Mouse (Mus musculus) G1E (cell line): Measurements from ENCODE around the gene Pdzd2. TPM values are rescaled to one million over a fixed set of nuclear protein-coding genes. Genes with fewer than 3 reads are reported as not detected.
A peak's percentile ranks its signal among the peaks of the same experiment; 100 is the strongest.

Experiments used
- ATAC-seq: 2 replicates; pipeline ENCODE4 v1.8.0; 2016; ENCODE audit warnings: mild to moderate bottlenecking; ENCODE audit not compliant: insufficient number of reproducible peaks, poor library complexity, low FRiP score, severe bottlenecking; ENCODE audit errors: extremely low read depth
- DNase-seq: peaks from one replicate; pipeline ENCODE4 v3.0.0; 2012; ENCODE audit warnings: low spot score
- H3K27me3 ChIP-seq: 2 replicates; pipeline ENCODE4 v1.6.1; 2012; ENCODE audit warnings: mild to moderate bottlenecking, low read length, inconsistent platforms; ENCODE audit not compliant: insufficient read depth
- H3K36me3 ChIP-seq: replicated peaks from 2 replicates; pipeline ENCODE3; 2012; ENCODE audit warnings: mild to moderate bottlenecking, inconsistent platforms
- H3K4me1 ChIP-seq: 2 replicates; pipeline ENCODE4 v1.6.1; 2012; ENCODE audit warnings: low read depth, low read length, inconsistent platforms, mixed read lengths; ENCODE audit not compliant: insufficient read depth
- H3K4me3 ChIP-seq: 2 replicates; pipeline ENCODE4 v1.5.1; 2012; ENCODE audit warnings: low read depth, mild to moderate bottlenecking, inconsistent platforms, low read length, moderate library complexity, mixed read lengths
- H3K9me3 ChIP-seq: replicated peaks from 2 replicates; pipeline ENCODE4 v1.6.1; 2012; ENCODE audit warnings: inconsistent platforms
- CTCF ChIP-seq: IDR thresholded peaks from 2 replicates; pipeline ENCODE4 v1.5.1; 2012; ENCODE audit warnings: low read depth, low read length, inconsistent platforms, mixed read lengths
- GATA1 ChIP-seq: IDR thresholded peaks from 2 replicates; pipeline ENCODE4 v1.6.1; 2012; ENCODE audit warnings: borderline replicate concordance, low read length, inconsistent platforms, mixed read lengths
- GATA2 ChIP-seq: IDR thresholded peaks from 2 replicates; pipeline ENCODE4 v1.6.1; 2012; ENCODE audit warnings: low read depth, low read length, inconsistent platforms, borderline replicate concordance
- POLR2AphosphoS5 ChIP-seq: IDR thresholded peaks from 2 replicates; pipeline ENCODE4 v1.6.1; 2012; ENCODE audit warnings: low read depth, low read length, inconsistent platforms; ENCODE audit not compliant: insufficient replicate concordance
- TAL1 ChIP-seq: conservative IDR thresholded peaks from 2 replicates; pipeline ENCODE4 v1.6.1; 2012; ENCODE audit warnings: low read depth, low read length, inconsistent platforms, mixed read lengths
- polyA plus RNA-seq: library from polyadenylated mRNA; stranded (reverse); fragments of >175 nt; gene quantifications from 2 replicates; pipeline ENCODE4 v1.2.3, GENCODE M21; 2012
- total RNA-seq, 2 experiments: library from RNA; stranded (forward) in 1 of 2; stranded (reverse) in 1 of 2; fragments of 200-1000 nt in 1 of 2; fragments of >200 nt in 1 of 2; fragmentation: Nextera tagmentation in 1 of 2; gene quantifications; 2 replicates each; pipeline ENCODE4 v1.2.3; 2014 to 2017

Pdzd2 gene
- total and polyA plus RNA-seq, 3 experiments = 0.18 to 1.8 (median 0.98) TPM

DNA sequence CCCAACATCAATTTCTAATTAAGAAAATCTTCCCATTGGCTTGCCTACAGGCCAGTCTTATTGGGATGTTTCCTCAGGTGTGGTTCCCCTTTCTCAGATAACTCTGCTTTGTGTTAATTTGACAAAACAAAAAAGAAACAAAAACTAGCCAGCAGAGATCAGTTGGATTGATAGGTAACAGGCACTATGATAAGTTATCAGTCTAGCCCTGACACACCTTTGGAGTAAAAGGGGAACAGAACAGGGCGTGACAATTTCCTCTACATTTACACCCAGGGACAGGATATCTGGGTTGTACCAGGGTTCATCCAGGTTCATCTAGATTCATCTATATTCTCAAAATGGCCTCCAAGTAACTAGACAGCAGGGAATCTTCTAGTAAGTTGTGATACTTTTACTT is 18.0 kb upstream of the Pdzd2 start:
- Histone ChIP-seq H3K27me3 (no peaks in the 10 kb centered on the region), H3K9me3 (no peaks in the 10 kb centered on the region), H3K36me3 (no peaks in the 10 kb centered on the region), H3K4me3 (no peak overlapping the region), H3K4me1 (peaks cover 34% of the 10 kb centered on the region)
- no peak for DNase-seq
- no peak for ATAC-seq
- TF ChIP-seq TAL1 (no peak), GATA2 (no peak), CTCF (no peak), GATA1 (no peak), POLR2AphosphoS5 (no peak)

GRCm38 (mm10) chr15:12753201-12753600 is 13.5 kb upstream of the Pdzd2 start:
- Histone ChIP-seq H3K27me3 (no peaks in the 10 kb centered on the region), H3K9me3 (no peaks in the 10 kb centered on the region), H3K4me1 (peaks cover 45% of the 10 kb centered on the region), H3K4me3 (no peak overlapping the region; the same call in 1 of the 2 replicates), H3K36me3 (no peaks in the 10 kb centered on the region)
- TF ChIP-seq GATA2 (no peak), GATA1 (no peak), TAL1 (peak; percentile 34; the same call in 1 of the 2 replicates), CTCF (no peak), POLR2AphosphoS5 (no peak)
- DNase-seq (no peak), ATAC-seq (no peak; the same call in 1 of the 2 replicates)

- Histone ChIP-seq H3K4me1 (peaks cover 36% of the 10 kb centered on the region), H3K9me3 (0 out of 2 replicates have a peak, but pooled peaks cover 3% of the 10 kb centered on the region), H3K4me3 (no peak overlapping the region), H3K27me3 (no peaks in the 10 kb centered on the region), H3K36me3 (no peaks in the 10 kb centered on the region)
- ATAC-seq (no peak), DNase-seq (no peak)
- TF ChIP-seq POLR2AphosphoS5 (no peak), TAL1 (no peak), GATA2 (no peak), CTCF (no peak), GATA1 (no peak)
Measured at GRCm38 (mm10) chr15:12750963-12751362, 11.2 kb upstream of the Pdzd2 start.

DNA sequence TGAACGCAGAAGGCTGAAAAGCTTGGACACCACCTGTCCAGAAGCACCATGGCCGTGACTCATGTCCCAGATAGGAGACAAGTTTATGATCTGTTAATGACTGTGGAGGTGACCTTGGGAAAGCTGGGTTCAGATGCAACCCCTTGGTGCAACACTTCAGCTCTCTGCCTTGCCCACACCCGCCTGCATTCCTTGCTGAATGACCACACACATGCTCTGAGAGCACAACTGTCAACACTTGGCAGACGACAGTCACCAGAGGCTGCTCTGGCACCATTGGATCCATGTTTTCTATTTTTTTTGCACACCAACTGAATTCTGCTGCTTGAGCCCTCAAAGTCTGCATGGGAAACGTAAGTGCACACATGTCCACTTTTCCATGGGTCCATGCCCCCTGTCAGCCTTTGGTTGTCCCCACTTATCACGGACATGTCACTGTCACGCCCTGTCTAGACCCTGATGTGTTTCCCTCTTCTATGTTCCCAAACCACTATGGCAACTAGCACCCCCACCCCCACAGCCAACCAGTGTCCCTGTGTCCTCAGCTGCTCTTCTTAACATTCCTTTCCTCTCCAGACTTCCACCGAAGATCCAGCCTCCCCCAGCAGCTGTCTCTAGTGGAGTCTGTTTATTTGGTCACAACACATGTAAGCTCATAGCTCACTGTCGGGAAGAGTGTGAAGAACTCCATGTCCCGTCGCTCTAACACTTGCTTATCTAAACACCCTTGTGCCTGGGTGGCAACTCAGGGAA is 10.0 kb upstream of the Pdzd2 start:
- no peak for ATAC-seq
- 0 out of 2 replicates have a peak, but pooled peaks cover 3% of the 10 kb centered on the region for H3K9me3 ChIP-seq
- no peaks in the 10 kb centered on the region for H3K36me3 ChIP-seq

GRCm38 (mm10) chr15:12742117-12742906 is 2.6 kb upstream of the Pdzd2 start:
- peaks cover 10% of the 10 kb centered on the region for H3K9me3 ChIP-seq
- DNase-seq = no peak
- peaks cover 37% of the 10 kb centered on the region for H3K4me1 ChIP-seq
- peaks cover 16% of the 10 kb centered on the region; the same call in 1 of the 2 replicates for H3K27me3 ChIP-seq
- no peak overlapping the region for H3K4me3 ChIP-seq
- ATAC-seq = peak; percentile 80
- no peaks in the 10 kb centered on the region for H3K36me3 ChIP-seq
- TF ChIP-seq CTCF = no peak
- peak; percentile 87 for TF ChIP-seq TAL1

More for the DNA sequence above, 10.0 kb upstream of the Pdzd2 start:
- no peaks in the 10 kb centered on the region for H3K27me3 ChIP-seq
- peaks cover 30% of the 10 kb centered on the region for H3K4me1 ChIP-seq
- DNase-seq = no peak
- H3K4me3 ChIP-seq = no peak overlapping the region
- no peak for TF ChIP-seq GATA1
- TF ChIP-seq TAL1 = no peak
- no peak for TF ChIP-seq POLR2AphosphoS5
- TF ChIP-seq GATA2 = no peak
- TF ChIP-seq CTCF = no peak

DNA sequence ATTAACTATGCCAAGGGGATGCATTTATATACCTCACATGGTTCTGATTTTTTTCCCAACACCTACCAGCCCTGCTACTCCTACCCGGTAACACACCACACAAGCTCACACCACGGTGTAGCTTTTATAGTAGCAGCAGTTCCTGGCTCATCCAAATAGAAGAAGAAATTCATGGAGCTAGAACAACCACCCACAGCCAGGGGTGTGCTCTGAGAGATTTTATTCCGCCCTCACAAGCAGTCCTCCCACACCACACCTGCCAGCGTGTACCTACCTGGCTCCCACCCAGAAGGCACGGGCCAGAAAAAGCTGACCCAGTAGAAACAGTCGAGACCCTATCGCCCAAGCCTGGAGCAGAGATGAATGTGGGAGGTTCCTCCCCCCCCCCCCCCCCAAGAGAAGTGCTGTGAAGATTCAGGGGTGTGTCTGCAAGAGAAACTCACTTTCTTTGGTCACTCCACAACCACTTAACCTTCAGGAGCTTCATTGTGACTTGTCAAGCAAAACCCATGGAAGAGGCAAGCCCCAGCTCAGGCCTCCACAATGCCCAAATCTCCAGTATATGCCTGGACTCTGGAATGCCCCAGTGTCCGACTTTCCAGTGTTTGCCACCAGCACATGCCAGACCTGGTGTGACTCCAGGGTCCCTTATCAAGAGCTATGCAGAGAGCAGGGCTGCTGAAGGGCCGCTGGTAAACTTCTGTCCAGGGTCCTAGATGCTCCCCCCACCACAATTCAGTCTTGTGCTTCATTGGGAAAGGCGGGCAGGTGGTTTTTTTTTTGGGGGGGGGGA is 1.2 kb downstream of the Pdzd2 start:
- Histone ChIP-seq H3K27me3 (peaks cover 16% of the 10 kb centered on the region; the same call in 1 of the 2 replicates), H3K9me3 (peaks cover 7% of the 10 kb centered on the region), H3K4me1 (peaks cover 37% of the 10 kb centered on the region), H3K4me3 (no peak overlapping the region), H3K36me3 (no peaks in the 10 kb centered on the region)
- TF ChIP-seq GATA1 = no peak
- TF ChIP-seq CTCF = no peak
- TF ChIP-seq GATA2 = no peak
- TF ChIP-seq TAL1 = no peak
- no peak for ATAC-seq
- DNase-seq = no peak
